Mouse (Mus musculus): ENCODE measurements around the gene Spocd1. TPM values are rescaled to one million over a fixed set of nuclear protein-coding genes. Genes with fewer than 3 reads are reported as not detected.

Gene Spocd1
- polyA plus RNA-seq, 2 experiments, result 0.15 TPM; not detected in 1

DNA sequence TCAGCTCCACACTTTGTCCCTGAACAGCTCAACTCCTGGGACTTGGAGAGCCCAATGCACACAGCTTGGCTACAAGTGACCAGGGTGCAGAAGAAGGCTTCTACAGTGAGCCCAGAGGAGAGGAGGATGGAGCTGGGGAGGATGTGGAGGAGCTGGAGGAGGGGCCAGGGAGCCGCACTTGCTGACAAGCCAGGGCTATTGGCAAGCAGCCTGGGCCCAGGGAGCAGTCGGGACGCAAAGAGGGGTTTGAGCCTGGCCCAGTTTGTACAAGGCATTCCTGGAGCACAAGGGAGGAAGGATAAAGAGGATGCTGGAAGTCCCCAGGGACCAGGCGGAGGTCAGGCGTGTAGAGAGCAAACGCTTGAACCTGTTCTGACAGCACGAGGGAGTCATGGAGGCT lies 42.9 kb downstream of the Spocd1 start:
- H3K36me3 ChIP-seq (ENCODE audit: control insufficient read depth, insufficient read depth, low read length), result no peaks in the 10 kb centered on the region
- DNase-seq (ENCODE audit: low spot score), result no peak
- no peaks in the 10 kb centered on the region for H3K9me3 ChIP-seq (ENCODE audit: control insufficient read depth, low read length)
- no peak for ATAC-seq (ENCODE audit: low FRiP score, low read depth)
- H3K27ac ChIP-seq (replicated peaks; ENCODE audit: low read depth, low read length), result no peak overlapping the region
- no peak for TF ChIP-seq POLR2A (IDR thresholded peaks at IDR 0.05; ENCODE audit: borderline replicate concordance, extremely low read depth, insufficient read depth, insufficient read length)
- peaks cover 6% of the 10 kb centered on the region; the same call in 1 of the 2 replicates for H3K4me1 ChIP-seq (ENCODE audit: control insufficient read depth, insufficient read depth, low read length)
- no peak overlapping the region for H3K4me2 ChIP-seq (replicated peaks; ENCODE audit: low read depth, low read length, severe bottlenecking)
- WGBS, result 34% methylated on average over 7 of the region's 7 CpGs
- no peaks in the 10 kb centered on the region for H3K27me3 ChIP-seq (ENCODE audit: control insufficient read depth, insufficient read depth, low read length)
- no peak overlapping the region for H3K4me3 ChIP-seq (replicated peaks; ENCODE audit: low read length)
- no peak overlapping the region for H3K9ac ChIP-seq (ENCODE audit: low read depth, low read length, severe bottlenecking)

DNA sequence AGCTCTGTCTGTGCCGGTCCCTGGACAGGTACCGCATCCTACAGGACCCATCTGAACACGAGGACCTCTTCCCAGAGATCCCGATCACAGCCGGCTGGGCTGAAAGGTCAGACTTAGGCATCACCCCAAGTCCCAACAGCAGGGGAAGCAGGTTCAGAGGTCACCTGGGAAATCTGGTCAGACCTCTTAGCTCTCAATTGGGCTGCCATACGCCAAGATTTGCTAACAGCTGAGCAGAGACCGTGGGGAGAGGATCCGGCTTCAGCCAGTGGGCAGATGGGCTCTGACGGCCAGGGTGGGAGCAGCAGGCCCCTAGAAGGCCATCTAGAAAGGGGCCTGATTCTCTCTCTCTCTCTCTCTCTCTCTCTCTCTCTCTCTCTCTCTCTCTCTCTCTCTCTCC lies 45.2 kb downstream of the Spocd1 start:
- no peaks in the 10 kb centered on the region for H3K36me3 ChIP-seq (ENCODE audit: control insufficient read depth, insufficient read depth, low read length)
- H3K9ac ChIP-seq (ENCODE audit: low read depth, low read length, severe bottlenecking), result no peak overlapping the region
- no peak for TF ChIP-seq POLR2A (IDR thresholded peaks at IDR 0.05; ENCODE audit: borderline replicate concordance, extremely low read depth, insufficient read depth, insufficient read length)
- no peak overlapping the region for H3K4me3 ChIP-seq (replicated peaks; ENCODE audit: low read length)
- WGBS, result 70% methylated on average over 9 of the region's 9 CpGs
- H3K4me2 ChIP-seq (replicated peaks; ENCODE audit: low read depth, low read length, severe bottlenecking), result no peak overlapping the region
- H3K27ac ChIP-seq (replicated peaks; ENCODE audit: low read depth, low read length), result no peak overlapping the region
- DNase-seq (ENCODE audit: low spot score) (no peak), ATAC-seq (ENCODE audit: low FRiP score, low read depth) (no peak)
- no peaks in the 10 kb centered on the region for H3K27me3 ChIP-seq (ENCODE audit: control insufficient read depth, insufficient read depth, low read length)
- H3K9me3 ChIP-seq (ENCODE audit: control insufficient read depth, low read length), result no peaks in the 10 kb centered on the region
- no peaks in the 10 kb centered on the region for H3K4me1 ChIP-seq (ENCODE audit: control insufficient read depth, insufficient read depth, low read length)

GRCm38 (mm10) chr4:129977256-129977655 lies 48.2 kb downstream of the Spocd1 start:
- H3K4me2 ChIP-seq (replicated peaks; ENCODE audit: low read depth, low read length, severe bottlenecking), result no peak overlapping the region
- no peak overlapping the region for H3K9ac ChIP-seq (ENCODE audit: low read depth, low read length, severe bottlenecking)
- no peaks in the 10 kb centered on the region for H3K4me1 ChIP-seq (ENCODE audit: control insufficient read depth, insufficient read depth, low read length)
- no peak for DNase-seq (ENCODE audit: low spot score)
- H3K27ac ChIP-seq (replicated peaks; ENCODE audit: low read depth, low read length), result no peak overlapping the region
- no peak for ATAC-seq (ENCODE audit: low FRiP score, low read depth)
- no peak for TF ChIP-seq POLR2A (IDR thresholded peaks at IDR 0.05; ENCODE audit: borderline replicate concordance, extremely low read depth, insufficient read depth, insufficient read length)
- no peaks in the 10 kb centered on the region for H3K9me3 ChIP-seq (ENCODE audit: control insufficient read depth, low read length)
- H3K36me3 ChIP-seq (ENCODE audit: control insufficient read depth, insufficient read depth, low read length), result no peaks in the 10 kb centered on the region
- no peak overlapping the region for H3K4me3 ChIP-seq (replicated peaks; ENCODE audit: low read length)
- H3K27me3 ChIP-seq (ENCODE audit: control insufficient read depth, insufficient read depth, low read length), result peaks cover 3% of the 10 kb centered on the region; the same call in 1 of the 2 replicates
- WGBS, result 57% methylated on average over 4 of the region's 4 CpGs

DNA sequence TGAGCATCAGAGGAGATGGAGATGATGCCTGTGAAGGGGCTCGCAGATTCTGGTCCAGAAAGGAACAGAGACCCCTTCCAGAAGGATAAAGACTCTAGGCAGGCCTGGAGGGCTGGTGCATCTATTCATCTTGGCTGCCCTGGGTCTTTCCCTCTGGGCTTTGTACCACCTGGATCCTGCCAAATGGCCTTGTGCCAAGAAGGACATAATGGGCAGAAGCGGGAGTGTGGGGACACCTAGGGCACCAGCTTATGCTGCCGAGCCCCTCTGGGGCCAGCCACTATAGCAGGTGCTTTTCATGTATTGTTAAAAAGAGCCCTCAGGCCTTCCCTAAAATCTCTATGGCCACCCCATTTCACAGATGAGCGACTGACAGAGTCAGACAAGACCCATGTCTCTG lies 49.2 kb downstream of the Spocd1 start:
- Histone ChIP-seq H3K4me1 (ENCODE audit: control insufficient read depth, insufficient read depth, low read length) (no peaks in the 10 kb centered on the region), H3K27ac (replicated peaks; ENCODE audit: low read depth, low read length) (no peak overlapping the region), H3K4me3 (replicated peaks; ENCODE audit: low read length) (no peak overlapping the region), H3K27me3 (ENCODE audit: control insufficient read depth, insufficient read depth, low read length) (peaks cover 7% of the 10 kb centered on the region; the same call in 1 of the 2 replicates), H3K36me3 (ENCODE audit: control insufficient read depth, insufficient read depth, low read length) (no peaks in the 10 kb centered on the region), H3K9ac (ENCODE audit: low read depth, low read length, severe bottlenecking) (no peak overlapping the region), H3K9me3 (ENCODE audit: control insufficient read depth, low read length) (no peaks in the 10 kb centered on the region), H3K4me2 (replicated peaks; ENCODE audit: low read depth, low read length, severe bottlenecking) (no peak overlapping the region)
- 74% methylated on average over 4 of the region's 4 CpGs for WGBS
- ATAC-seq (ENCODE audit: low FRiP score, low read depth) (no peak), DNase-seq (ENCODE audit: low spot score) (no peak)
- no peak for TF ChIP-seq POLR2A (IDR thresholded peaks at IDR 0.05; ENCODE audit: borderline replicate concordance, extremely low read depth, insufficient read depth, insufficient read length)

- peaks cover 6% of the 10 kb centered on the region for H3K4me1 ChIP-seq (ENCODE audit: control insufficient read depth, insufficient read depth, low read length)
- 68% methylated on average over 4 of the region's 4 CpGs for WGBS
- DNase-seq (ENCODE audit: low spot score) (no peak), ATAC-seq (ENCODE audit: low FRiP score, low read depth) (no peak)
- no peak overlapping the region for H3K4me3 ChIP-seq (replicated peaks; ENCODE audit: low read length)
- peaks cover 10% of the 10 kb centered on the region; the same call in 1 of the 2 replicates for H3K27me3 ChIP-seq (ENCODE audit: control insufficient read depth, insufficient read depth, low read length)
- H3K9ac ChIP-seq (ENCODE audit: low read depth, low read length, severe bottlenecking), result no peak overlapping the region
- H3K9me3 ChIP-seq (ENCODE audit: control insufficient read depth, low read length), result no peaks in the 10 kb centered on the region
- no peak overlapping the region for H3K27ac ChIP-seq (replicated peaks; ENCODE audit: low read depth, low read length)
- H3K36me3 ChIP-seq (ENCODE audit: control insufficient read depth, insufficient read depth, low read length), result no peaks in the 10 kb centered on the region
- H3K4me2 ChIP-seq (replicated peaks; ENCODE audit: low read depth, low read length, severe bottlenecking), result no peak overlapping the region
- no peak for TF ChIP-seq POLR2A (IDR thresholded peaks at IDR 0.05; ENCODE audit: borderline replicate concordance, extremely low read depth, insufficient read depth, insufficient read length)
Measured at GRCm38 (mm10) chr4:129978930-129979329, 49.9 kb downstream of the Spocd1 start.

DNA sequence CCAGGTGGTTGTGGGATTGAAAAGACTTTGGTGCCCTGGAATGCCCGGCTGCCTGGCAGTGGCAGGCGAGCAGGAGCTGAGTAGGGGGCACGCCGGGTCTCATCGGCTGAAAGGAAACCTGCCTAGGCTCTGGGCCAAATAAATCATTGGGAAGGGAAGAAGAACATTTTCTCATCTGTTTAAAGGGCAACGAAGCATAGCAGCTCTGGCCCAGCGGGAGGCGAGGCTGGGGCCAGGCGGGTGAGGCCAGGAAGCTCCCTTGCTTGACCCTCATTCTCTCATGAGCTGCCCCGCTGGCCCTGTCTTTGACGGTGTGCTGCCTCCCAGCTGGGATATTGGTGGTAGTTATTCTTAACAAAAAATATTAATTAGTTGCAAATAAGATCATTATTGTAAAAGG lies 52.6 kb downstream of the Spocd1 start:
- Histone ChIP-seq H3K9me3 (ENCODE audit: control insufficient read depth, low read length) (no peaks in the 10 kb centered on the region), H3K36me3 (ENCODE audit: control insufficient read depth, insufficient read depth, low read length) (no peaks in the 10 kb centered on the region), H3K9ac (ENCODE audit: low read depth, low read length, severe bottlenecking) (no peak overlapping the region), H3K4me1 (ENCODE audit: control insufficient read depth, insufficient read depth, low read length) (peaks cover 16% of the 10 kb centered on the region), H3K27ac (replicated peaks; ENCODE audit: low read depth, low read length) (no peak overlapping the region), H3K27me3 (ENCODE audit: control insufficient read depth, insufficient read depth, low read length) (peaks cover 19% of the 10 kb centered on the region; the same call in 1 of the 2 replicates), H3K4me3 (replicated peaks; ENCODE audit: low read length) (no peak overlapping the region), H3K4me2 (replicated peaks; ENCODE audit: low read depth, low read length, severe bottlenecking) (no peak overlapping the region)
- TF ChIP-seq POLR2A (IDR thresholded peaks at IDR 0.05; ENCODE audit: borderline replicate concordance, extremely low read depth, insufficient read depth, insufficient read length), result no peak
- ATAC-seq (ENCODE audit: low FRiP score, low read depth) (no peak), DNase-seq (ENCODE audit: low spot score) (no peak)
- WGBS, result 51% methylated on average over 11 of the region's 11 CpGs
